Mouse (Mus musculus) hindlimb bud, embryonic 11.5 days (tissue): ENCODE results near the gene Ubr2.

Experiments
- DNase-seq: peaks from one replicate; pipeline ENCODE4 v3.0.0-alpha.2; 2012; ENCODE audit warnings: low read depth, low spot score; ENCODE audit errors: extremely low spot score

Gene Ubr2

GRCm38 (mm10) chr17:47009898-47010721 is at the start of gene Ubr2:
Gene Ubr2, minus strand, starts transcription at chr17:47010556.
- DNase-seq = peak; percentile 93

GRCm38 (mm10) chr17:47059836-47060360 is 49.5 kb upstream of the Ubr2 start:
- DNase-seq = no peak

GRCm38 (mm10) chr17:47057966-47058365 is 47.6 kb upstream of the Ubr2 start:
- no peak for DNase-seq

- no peak for DNase-seq
Measured at GRCm38 (mm10) chr17:47056476-47056875, 46.1 kb upstream of the Ubr2 start.

DNA sequence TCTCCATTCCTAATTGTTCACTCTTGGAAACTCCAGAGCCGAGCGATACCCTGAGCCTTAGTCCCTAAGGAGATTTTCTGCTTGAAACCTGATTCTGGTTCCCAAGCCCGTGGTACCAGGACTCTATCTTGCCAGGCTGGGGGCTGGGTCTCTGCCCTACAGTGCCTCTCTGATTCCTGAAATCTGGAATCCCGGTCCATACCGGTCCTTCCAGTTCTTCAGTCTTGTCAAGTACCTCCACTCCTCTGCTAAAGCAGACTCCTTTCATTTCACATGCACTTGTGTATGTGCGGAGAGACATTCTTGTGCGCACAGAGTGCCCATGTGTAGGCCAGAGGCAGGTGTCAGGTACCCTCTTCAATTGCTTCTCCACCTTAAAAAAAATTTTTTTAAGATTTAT is 44.8 kb upstream of the Ubr2 start:
- no peak for DNase-seq

GRCm38 (mm10) chr17:47054613-47055012 is 44.3 kb upstream of the Ubr2 start:
- no peak for DNase-seq

DNA sequence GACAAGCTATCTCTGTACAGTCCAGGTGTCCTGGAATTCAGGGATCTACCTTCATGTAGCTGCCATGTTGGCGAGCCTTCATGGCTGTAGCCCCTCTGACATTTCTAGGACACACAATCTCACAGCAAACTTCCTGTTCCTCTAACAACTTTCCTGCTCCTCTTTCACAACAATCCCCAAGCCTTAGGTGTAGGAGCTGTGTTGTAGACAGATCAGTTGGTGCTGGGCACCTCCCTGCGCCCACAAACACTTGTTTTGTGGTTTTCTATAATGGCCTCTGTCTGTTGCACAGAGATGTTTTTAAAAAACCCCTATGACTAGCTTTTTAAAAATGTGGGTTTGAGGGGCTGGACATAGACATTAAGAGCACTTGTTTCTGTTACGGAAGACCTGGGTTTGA is 40.3 kb upstream of the Ubr2 start:
- no peak for DNase-seq

GRCm38 (mm10) chr17:47042866-47043265 is 32.5 kb upstream of the Ubr2 start:
- no peak for DNase-seq

DNA sequence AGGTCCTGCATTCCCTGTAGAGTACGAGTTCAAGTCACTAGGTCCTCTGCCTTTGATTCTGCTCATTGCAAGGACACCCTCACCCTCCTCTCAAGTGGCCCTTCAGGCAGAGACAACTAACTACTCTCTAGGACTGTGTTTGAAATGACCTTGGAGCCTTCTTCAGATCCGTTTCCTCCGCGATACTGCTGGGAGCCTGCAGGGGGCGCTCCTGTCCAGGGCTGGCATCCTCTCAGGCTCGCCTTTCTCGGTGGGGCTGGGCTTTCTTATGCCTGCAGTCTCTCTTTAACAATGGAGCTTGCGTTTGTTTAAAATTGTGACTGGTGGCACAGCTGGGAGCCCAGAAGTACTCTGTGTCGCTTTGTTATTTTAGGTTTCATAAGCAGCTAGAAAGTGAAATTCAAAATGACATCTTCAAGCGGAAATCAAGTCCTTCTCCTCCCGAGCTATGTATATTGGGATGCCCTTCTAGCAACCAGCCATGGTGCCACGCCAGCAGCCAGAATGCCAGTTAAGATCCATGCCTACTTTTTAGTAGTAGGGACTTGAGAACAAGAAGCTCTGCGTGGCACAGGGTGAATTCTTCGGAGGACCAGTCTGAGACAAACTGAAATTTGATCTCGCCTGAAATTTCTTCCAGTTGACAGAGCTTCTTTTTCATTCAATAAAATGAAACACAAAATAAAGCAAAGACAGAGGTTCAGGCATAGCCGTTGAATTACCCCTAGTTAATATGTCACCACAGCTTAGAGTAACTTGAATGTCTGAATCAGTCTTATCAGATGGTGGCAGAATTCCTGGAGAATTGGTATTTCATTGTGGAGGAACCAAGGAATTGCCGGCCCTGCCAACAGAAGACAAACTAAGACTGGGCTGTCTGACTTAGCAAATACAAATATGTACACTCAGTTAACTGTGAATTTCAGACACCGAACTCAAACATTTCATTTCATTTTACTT is 28.8 kb upstream of the Ubr2 start:
- peak; percentile 31 for DNase-seq

DNA sequence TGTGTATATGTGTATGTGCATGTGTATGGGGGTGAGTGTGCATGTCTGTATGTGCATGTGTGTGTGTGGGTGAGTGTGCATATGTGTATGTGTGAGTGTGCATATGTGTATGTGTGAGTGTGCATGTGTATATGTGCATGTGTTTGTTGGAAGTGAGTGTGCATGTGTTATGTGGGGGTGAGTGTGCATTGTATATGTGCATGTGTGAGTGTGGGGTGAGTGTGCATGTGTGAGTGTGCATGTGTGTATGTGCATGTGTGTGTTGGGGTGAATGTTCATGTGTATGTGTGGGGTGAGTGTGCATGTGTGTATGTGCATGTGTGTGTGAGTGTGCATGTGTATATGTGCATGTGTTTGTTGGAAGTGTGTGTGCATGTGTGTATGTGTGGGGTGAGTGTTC is 24.2 kb upstream of the Ubr2 start:
- no peak for DNase-seq

- DNase-seq = no peak
Measured at GRCm38 (mm10) chr17:47033643-47034042, 23.3 kb upstream of the Ubr2 start.

- DNase-seq = no peak
Measured at GRCm38 (mm10) chr17:47024805-47025204, 14.4 kb upstream of the Ubr2 start.

GRCm38 (mm10) chr17:47023369-47023768 is 13.0 kb upstream of the Ubr2 start:
- no peak for DNase-seq

DNA sequence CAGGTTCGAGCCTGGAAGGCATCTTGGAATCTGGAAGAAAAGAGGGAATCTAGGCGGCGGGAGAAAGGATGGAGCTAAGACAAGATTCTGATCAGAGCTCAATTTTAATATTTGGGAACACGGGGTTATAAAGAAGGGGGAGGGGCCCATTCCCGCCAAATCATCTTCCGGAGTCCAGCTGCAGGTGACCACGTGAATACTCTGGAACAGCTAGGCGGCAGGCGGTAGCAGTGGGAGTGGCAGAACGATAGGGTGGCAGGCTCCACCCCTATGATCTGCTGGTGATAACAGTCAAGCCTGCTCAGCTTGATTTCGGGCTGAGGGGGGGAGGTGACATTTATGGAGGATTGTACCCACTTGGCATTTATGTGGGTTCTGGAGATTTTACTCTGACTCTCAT is 2.5 kb upstream of the Ubr2 start:
- no peak for DNase-seq

GRCm38 (mm10) chr17:47011661-47012043 is 1.3 kb upstream of the Ubr2 start:
- no peak for DNase-seq

- peak; percentile 69 for DNase-seq
Measured at GRCm38 (mm10) chr17:47010722-47011660, 635 bp upstream of the Ubr2 start.

DNA sequence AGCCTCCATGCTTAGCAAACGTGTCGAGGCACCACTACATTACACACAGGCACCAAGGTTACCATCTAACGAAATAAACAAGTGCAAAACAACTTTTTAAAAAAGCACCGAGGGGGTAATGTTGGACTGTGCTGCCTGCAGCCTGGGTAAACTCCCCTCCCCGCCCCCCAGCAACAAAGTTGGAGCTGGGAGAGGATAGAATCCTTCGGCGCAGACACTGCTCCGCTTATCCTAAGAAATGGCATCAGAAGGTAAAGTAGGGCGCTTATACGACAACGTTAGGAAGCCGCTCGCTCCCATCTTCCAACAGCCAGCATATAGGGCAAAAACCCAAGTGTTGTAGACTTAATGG is 834 bp downstream of the Ubr2 start:
- no peak for DNase-seq

- DNase-seq = no peak
Measured at GRCm38 (mm10) chr17:47009016-47009415, 1.3 kb downstream of the Ubr2 start.

DNA sequence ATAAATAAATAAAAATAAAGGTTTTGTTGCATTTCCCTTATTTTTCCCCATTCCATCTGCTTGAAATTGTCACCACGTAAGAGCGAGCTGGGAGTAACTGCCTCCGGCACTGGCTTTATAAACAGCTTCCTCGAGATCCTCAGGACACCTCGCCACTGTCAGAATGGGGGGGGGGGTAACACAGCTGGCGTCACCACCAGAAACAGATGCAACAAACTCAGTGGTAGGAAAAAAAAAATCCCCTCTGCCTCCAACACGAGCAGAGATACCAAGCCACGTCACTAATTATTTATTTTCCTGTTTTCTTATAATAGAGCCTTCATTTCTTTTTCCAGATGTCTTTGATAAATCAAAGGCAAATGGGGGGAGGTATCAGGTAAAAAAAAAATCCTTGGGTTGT is 1.9 kb downstream of the Ubr2 start:
- no peak for DNase-seq

DNA sequence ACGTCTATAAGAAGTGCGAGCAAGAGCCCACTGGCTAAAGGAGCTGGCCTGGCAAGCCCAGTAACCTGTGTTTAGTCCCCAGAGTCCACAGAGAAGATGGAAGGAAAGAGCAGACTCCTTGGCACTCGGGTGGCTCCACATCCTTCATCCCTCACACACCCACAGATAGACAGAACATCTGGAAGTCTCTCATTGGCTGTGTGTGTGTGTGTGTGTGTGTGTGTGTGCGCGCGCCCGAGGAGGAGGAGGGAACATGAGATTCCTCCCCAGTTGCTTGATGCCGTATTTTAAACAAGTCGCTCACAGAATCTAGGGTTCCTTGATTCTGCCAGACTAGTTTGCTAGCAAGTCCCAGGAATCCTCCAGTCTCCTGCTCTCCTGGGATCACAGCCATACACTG is 3.6 kb downstream of the Ubr2 start:
- DNase-seq = no peak
